Mouse (Mus musculus): ENCODE data around the gene Sgk2. TPM values are rescaled to one million over a fixed set of nuclear protein-coding genes. Genes with fewer than 3 reads are reported as not detected.

The Sgk2 gene
- polyA plus RNA-seq, 1 experiment from 2014 or later: not detected

DNA sequence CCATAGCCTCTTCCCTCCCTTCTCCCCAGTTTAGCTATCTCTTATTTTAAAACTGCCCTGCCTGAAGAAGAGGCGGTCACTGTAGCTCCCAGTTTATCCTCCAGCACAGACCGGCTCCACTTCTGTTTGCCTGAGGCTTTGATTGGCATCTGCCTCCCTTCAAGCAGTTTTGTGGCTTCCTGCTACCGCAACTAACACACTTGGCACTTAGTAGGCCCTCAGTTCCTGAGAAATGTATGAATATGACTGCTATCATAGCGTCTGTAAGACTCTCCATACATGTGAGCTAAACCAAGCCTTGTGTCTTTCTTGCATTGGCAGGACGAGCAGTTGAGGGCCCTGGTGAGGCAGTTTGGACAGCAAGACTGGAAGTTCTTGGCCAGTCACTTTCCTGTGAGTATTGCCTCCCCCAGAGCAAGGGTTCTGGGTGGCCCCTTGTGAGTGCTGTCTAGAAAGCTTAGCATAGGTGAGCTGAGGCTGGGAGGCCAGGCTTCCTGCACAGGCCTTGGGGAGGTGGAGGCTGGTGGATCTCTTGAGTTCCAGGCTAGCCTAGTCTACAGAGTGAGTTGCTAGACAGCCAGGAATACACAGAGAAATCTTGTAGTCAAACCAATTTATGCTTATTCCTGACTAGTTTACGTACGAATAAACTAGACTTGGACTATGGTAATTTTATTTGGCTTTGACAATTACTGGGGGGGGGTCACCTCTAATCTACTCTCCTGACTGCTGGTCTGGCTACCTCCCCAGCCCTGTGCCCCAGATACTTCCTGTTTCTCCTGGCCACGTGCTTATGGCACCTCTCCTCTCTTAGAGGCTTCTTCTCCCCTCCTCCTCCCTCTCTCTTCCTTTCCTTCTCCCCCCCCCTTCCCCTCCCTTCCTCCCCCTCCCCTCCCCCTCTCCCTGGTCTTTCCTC lies 74.3 kb downstream of the Sgk2 start:
- Histone ChIP-seq H3K36me3 (no peaks in the 10 kb centered on the region), H3K4me2 (no peak overlapping the region), H3K9me3 (replicated peaks) (no peaks in the 10 kb centered on the region), H3K9ac (no peak overlapping the region), H3K27ac (no peak overlapping the region), H3K27me3 (no peaks in the 10 kb centered on the region), H3K4me1 (replicated peaks) (peaks cover 3% of the 10 kb centered on the region; the same call in 1 of the 2 replicates), H3K4me3 (no peak overlapping the region)
- 71% methylated on average over 8 of the region's 8 CpGs for WGBS
- no peak for ATAC-seq (replicated peaks; ENCODE audit: insufficient number of reproducible peaks, insufficient read depth, low FRiP score, low read depth)

GRCm38 (mm10) chr2:163062119-163062508 lies 75.0 kb downstream of the Sgk2 start:
- ATAC-seq (replicated peaks; ENCODE audit: insufficient number of reproducible peaks, insufficient read depth, low FRiP score, low read depth): no peak
- no peak overlapping the region for H3K27ac ChIP-seq
- 84% methylated on average over 6 of the region's 6 CpGs for WGBS
- no peaks in the 10 kb centered on the region for H3K9me3 ChIP-seq (replicated peaks)
- no peak overlapping the region for H3K4me3 ChIP-seq
- no peaks in the 10 kb centered on the region for H3K27me3 ChIP-seq
- no peaks in the 10 kb centered on the region for H3K4me1 ChIP-seq (replicated peaks)
- H3K4me2 ChIP-seq: no peak overlapping the region
- no peaks in the 10 kb centered on the region for H3K36me3 ChIP-seq
- H3K9ac ChIP-seq: no peak overlapping the region

Other genes starting within 250 kb of the Sgk2 start
- 105 and 121 TPM in 2 replicates for gene Srsf6, start 55.8 kb upstream of the Sgk2 start, polyA plus RNA-seq (2015; fragmentation: Nextera tagmentation; extraction: Ambion mirVana)
- gene L3mbtl1, start 43.9 kb upstream of the Sgk2 start, polyA plus RNA-seq (2015; fragmentation: Nextera tagmentation; extraction: Ambion mirVana): 0.09 TPM in 1 of 2 replicates, not detected in the other
- gene Ift52, start 30.0 kb downstream of the Sgk2 start, polyA plus RNA-seq (2015; fragmentation: Nextera tagmentation; extraction: Ambion mirVana): 32.0 and 33.8 TPM in 2 replicates
- 12.0 and 16.2 TPM in 2 replicates for gene Mybl2, start 67.4 kb downstream of the Sgk2 start, polyA plus RNA-seq (2015; fragmentation: Nextera tagmentation; extraction: Ambion mirVana)
- gene Gtsf1l, start 100.5 kb downstream of the Sgk2 start, polyA plus RNA-seq (2015; fragmentation: Nextera tagmentation; extraction: Ambion mirVana): not detected in 2 replicates
- gene Tox2, start 215.8 kb downstream of the Sgk2 start, polyA plus RNA-seq (2015; fragmentation: Nextera tagmentation; extraction: Ambion mirVana): 4.4 and 5.9 TPM in 2 replicates

Data from heart, embryonic 15.5 days (tissue).